Mouse (Mus musculus): ENCODE data around the gene Plekha6.

Plekha6 gene

DNA sequence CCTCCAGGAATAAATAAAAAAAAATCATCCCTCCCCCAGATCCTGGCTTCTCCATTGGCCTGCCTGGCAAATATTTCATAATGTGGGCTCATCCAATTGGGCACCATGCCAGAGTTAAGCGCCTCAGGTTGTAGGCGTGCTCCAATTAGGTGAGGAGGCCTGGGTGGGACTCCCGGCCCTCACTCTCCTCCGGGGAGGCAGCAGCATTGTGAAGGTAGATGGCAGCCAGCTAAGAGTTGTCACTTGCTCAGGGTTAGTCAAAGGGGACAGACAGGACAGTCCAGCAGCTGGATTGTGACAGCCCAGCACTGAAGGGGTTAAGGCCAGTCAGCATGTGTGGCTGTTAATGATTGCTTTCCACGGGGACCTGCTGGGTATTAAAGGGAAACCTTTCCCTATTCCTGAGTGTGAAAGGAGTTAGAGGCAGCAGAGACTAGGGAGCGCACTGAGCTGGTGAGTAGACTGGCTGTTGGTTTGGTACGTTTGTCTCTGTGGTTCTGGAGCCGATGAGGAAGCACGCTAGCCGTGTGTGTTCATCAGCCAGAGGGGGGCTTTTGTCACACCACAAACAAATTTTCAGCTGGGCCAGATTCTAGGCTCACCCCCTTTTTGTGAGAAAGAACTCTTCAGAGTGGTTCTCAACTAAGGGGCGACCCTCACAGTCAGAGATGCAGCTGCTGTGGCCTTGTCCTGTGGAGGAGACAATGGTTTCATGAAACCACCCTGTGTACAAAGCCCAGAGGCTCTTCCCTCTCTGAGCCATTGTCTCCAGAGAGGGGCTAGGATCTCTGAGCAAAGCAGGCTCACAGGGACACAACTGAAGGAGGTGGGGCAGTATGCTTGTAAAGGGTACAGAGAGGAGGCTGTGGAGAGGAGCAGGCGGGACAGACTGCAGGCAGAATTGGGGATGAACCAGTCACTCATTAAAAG is 81.9 kb downstream of the Plekha6 start:
- no peak for DNase-seq (ENCODE audit: low spot score)

DNA sequence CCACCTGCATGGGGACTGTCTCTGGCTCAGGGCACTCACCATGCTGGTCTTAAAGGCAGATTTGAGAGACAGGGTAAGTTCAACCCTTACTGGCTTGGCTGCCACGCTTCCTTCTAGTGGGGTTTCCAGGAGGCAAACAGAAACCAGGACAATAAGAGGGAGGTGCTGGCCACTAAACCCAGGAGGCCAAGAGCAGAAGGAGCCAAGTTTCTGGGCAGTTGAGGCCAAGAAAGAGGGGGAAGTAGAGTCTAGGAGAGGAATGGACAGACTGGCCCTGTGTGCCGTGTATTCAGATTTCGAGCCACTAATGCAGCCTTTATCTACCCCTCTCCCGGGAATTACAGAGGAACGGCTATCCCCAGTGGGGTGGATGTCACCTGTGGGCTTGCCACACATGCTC is 83.2 kb downstream of the Plekha6 start:
- DNase-seq (ENCODE audit: low spot score), result no peak

DNA sequence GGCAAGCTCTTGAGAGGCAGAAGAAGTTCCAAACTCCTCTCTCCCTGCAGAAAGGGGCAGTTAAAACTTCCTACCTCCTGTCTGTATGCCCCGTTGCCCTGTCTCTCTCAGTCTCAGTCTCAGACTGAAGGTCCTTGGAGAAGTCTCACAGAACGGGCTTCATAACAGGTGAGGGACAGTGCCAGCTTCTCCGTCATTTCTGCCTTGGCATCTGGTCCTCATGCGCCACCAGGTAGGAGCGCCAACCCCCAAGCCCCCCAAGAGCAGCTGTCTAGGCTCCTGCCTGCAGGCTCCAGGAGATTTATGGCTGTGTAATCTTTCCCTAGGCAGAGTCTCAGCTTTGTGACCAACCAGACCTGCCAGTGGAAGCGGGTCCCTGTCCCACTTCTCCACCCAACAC is 86.8 kb downstream of the Plekha6 start:
- no peak for DNase-seq (ENCODE audit: low spot score)

DNA sequence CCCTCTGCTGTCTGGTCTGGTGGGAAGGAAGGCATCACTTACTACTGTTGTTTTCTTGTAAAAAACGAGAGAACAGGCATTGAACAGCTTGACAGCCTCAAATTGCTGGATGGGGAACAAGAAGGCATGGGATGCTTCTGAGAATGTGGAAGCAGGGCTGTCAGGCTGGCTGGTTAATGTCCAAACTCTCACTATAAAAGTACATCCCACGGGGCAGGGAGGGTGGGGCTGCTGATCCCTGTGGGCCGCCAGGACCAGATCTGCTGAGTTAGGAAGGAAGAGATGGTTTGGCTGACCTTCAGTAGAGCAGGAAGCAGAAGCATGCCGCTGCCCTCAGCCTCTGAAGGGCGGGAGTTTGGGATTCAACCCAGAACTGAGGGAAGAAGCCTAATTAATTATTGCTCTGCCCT is 87.6 kb downstream of the Plekha6 start:
- DNase-seq (ENCODE audit: low spot score), result no peak

DNA sequence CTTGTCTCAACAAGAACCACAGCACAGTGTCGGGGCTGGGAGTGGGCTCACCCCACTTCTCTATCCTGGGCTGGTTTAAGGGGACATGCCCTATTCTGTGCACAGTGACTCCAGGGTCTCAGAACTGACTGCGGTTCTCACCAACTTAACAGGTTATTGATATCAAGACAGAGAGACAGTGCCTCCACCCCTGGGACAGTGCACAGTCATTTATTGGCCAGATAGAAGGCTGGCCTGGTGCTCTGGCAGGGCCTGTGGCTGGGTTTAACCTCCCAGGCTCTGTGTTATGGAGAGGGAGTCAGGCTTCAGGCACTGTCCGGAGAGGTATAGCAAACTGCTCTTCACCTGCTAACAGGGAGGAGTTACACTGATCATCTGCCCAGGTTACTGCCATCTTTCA is 88.2 kb downstream of the Plekha6 start:
- no peak for DNase-seq (ENCODE audit: low spot score)

DNA sequence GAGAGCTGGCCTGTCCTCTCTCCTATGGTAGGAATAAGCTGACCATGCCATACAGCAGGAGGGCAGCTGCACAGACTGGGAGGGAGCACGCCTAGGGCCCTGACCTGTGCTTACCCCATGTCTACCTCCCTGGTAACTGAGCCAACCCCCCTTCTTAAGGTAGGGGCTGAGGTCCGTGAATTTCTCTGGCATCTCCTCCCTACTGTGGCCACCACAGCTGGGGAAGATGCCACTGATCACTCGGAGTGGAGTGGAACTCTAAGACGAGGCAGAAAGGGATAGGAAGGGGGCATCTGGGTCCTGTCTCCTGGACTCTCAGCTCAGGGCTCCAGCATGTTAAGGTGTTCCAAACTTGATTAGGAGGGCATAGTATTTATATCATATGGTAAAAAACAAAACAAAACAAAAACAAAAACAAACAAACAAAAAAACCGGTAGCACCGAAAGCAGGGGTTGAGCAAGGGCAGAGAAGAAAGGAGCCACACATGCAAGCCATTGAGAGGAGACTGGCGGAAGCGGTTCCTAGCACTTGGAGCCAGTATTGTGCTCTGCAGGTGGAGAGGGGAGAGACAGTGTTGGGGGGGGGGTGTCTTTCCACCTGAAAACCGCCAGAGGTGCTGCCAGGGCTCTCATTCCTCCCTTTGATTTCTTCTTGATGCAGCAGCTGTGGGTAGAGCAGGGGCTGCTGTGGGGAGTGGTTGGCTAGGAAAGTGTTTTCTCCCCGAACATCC is 89.0 kb downstream of the Plekha6 start:
- no peak for DNase-seq (ENCODE audit: low spot score)

DNA sequence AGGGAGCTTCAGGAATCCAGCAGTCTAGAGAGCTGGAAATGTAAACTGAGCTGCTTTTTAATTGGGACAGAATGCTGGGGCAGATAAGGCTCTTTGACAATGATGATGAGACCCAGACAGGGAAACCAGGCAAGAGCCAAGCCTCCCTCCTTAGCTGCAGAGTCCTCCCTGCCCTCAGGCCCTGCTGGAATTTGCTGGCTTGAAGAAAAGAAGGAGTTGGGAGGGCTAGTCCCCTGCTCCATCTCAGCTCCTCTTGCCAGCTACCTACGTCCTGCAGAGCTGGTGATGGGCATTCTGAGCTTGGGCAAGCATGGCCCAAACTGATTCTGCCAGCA is 89.5 kb downstream of the Plekha6 start:
- DNase-seq (ENCODE audit: low spot score), result no peak

DNA sequence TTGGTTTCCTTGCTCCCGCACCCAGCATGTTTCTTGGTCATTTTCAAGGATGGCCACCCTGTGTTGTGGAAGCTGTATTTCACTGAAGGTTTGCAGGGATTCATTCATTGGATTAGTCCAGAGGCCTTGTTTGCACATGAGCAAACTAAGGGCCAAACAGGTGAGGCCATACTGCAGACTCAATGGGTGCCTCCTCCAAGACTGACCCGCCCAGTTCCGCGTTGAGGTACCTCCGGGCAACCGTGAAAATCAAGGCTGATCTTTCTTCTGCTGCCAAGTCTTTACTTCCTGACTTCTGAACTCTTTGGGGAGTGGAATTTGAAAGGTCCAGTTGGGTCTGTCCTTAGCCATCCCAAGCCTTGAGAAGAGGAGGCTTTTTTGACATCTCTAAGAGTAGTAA is 90.2 kb downstream of the Plekha6 start:
- no peak for DNase-seq (ENCODE audit: low spot score)

DNA sequence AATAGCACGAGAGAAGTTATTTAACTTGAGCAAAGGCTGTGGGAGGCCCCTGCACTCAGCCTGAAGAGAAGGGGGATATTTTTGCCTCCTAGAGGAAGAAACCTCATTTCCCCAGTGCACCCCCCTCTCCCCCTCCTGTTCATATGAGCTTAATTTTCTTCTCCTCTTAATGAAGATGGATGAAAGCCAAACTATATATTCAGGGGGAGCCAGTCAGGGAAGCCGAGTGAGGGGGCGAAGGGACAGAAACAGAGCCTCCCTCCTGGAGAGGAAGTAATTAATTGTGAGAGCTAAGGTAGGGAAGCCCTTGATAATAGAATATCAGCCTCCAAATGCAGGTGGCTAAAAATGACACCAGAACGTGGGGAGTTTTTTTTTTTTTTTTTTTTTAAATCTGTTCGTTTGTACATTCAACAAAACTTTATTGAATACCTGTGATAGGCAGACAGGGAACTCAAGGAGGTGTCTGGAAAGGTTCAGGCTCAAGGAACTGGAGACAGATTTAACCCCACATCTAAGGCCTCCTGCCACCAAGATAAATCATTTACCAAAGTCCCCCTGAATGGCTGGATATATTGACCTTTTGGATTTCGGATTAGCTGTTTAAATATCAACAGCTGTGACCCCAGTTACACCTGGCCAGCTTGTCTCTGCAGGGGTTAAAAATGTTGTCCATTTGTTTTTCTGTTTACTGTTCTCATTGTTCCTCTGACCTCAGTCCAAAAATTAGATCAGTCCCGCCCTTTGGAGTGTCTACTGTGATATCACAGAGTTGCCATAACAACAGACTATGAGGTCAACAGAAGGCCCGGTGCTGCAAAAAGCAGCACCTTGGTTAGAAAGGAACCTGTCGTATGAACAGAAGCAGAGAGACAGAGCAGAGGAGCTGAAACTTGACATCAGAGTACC is 91.1 kb downstream of the Plekha6 start:
- DNase-seq (ENCODE audit: low spot score), result no peak

DNA sequence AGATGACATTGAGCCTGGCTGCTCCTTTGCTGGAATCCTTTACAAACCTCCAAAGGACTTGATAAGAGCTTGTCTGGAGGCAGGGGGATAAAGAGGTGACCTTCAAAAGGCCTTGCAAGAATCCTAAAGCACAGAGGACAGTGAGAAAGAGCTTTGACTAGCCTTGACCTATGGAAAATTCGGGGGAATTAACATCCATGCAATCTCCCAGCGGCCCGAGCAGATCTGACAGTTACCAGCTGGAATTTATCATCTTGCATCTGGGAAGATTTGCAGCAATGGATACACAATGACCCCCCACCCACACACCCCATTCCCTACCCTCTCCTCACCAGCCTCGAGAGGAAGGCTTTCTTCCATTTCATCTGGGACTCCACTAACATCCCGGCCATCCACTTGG is 91.8 kb downstream of the Plekha6 start:
- no peak for DNase-seq (ENCODE audit: low spot score)

DNA sequence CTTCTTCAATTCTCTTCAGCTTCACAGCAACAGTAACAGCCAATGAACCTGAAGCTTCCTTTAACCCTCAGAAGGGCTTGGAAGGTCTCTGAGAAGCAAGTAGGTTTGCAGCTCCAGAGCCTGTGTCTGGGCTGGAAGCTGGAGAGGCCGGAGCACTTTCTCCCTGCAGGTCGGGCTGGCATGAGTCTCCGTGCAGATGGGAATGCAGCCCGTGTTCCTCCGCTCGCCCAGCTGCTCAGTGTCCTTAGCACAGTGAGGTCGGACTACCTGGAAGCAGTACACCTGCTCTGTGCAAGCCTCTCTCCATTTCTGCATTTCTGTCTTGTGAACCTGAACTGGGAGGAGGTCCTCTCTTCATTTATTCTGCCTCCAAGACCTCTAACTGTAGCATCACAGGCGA is 92.3 kb downstream of the Plekha6 start:
- DNase-seq (ENCODE audit: low spot score), result no peak

DNA sequence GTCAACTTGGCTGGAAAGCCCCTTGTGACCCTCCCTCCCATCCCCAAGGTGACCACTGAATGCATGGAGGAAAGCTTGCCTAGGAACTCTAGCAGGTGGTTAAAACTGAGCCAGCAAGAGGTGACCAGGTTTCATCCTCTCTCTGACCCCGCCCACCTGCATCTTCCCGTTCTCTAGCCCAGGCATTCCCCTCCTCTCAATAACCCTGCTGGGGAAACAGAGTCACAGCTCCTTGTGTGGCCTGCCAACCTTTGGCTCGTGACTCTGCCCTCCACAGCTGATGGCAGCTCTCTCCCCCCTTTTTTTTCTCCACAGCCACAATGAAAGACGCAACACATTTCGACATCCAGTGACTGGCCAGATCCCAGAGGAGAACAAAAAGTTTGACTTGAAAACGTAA is 94.7 kb downstream of the Plekha6 start:
- DNase-seq (ENCODE audit: low spot score), result no peak

DNA sequence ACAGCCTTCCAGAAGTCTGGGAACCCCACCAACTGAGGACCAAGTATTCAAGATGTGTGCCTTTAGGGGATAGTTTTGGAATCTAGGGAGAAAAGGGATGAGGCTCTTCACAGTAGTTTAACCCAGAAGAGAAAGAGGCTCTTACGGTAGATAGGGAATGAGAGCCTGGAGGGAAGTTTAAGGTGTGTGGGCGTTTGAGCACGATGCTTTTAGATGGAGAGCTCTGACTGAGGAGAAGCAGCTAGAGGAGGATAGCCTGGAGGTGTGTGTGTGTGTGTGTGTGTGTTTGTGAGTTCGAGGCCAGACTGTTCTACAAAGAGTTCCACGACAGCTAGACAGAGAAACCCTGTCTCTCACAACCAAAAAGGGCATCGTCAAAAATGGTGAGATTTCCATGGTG is 98.6 kb downstream of the Plekha6 start:
- DNase-seq (ENCODE audit: low spot score), result no peak

DNA sequence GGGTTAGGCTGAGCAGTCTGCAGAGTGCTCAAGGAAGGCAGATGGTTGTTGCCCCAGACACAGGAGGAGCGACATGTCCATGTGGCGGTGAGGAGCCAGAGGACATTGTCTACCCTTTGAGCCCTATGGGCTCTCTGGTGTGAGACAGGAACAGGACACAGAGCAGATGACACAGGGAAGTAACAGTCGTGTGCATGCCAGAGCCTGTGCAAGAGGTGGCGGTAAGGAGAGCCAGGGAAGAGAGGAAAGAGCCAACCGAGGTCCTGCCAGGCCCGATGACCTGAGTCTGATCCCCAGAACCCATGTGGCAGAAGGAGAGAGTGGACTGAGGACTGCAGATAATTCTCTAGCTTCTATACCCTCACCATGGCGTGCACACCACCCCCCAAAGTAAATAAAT is 99.1 kb downstream of the Plekha6 start:
- DNase-seq (ENCODE audit: low spot score), result no peak

DNA sequence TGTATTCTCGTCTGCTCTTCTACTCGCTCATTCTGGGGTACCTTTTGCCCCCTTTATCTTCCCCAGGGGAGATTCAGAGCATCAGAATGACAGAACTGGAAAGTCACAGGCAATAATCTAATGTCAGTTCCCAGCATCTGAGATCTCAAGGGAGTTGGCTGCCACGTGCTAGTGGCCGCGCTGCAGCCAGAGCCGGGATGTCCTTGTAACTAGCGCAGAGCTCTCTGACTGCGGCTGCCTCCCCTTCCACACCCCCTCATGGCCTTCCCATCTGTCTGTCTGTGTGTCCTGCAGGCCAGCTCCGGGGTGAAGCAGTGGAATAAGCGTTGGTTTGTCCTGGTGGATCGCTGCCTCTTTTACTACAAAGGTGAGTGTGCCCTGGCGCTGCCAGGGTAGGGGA is 100.4 kb downstream of the Plekha6 start:
- no peak for DNase-seq (ENCODE audit: low spot score)

DNA sequence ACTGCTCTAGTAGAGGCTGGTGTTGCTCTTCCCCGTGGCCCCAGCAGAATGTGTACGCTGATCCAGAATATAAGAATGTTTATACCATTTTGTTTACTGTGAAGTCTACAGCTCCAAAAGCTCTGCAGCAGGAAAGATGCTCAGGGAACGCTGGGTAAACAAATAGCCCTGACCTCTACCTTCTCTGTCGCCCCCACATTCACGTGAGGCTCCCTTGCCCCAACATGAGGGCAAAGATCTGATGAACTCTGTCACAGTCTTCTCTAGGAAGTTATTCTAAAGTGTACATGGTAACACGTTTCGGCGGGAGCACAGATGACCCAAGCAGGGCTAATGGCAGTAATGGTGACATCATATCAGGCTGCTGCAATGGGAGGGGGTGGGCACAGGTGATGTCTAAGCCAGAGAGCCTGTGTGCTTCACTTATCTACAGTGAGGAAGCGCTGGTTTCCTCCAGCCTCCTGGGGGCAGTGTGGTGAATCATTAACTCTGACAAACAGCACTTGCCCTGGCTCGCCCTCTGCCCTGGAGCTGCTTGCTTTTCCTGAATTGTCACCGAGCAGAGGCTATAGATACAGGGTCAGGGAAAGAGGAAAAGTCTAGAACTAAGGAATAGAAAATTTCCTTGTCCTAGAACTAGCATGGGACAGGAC is 101.2 kb downstream of the Plekha6 start:
- no peak for DNase-seq (ENCODE audit: low spot score)

DNA sequence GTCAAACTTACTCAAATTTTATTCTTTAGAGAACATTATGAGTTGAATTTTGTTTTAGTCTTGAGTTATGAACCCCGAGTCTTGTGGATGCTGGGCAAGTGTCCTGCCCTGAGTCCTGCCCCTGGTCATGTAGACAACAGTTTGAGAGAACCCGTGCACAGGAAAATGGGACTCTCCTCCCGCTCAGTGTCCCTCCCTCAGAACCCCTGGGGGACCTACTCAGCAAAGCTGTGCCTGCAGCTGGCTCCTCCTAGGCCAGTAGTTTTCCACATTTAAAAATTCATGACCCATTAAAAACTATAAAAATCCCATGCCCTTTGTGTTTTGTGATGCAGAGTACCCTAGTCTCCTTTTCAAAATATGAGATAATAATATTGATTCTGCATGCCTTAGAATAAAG is 103.1 kb downstream of the Plekha6 start:
- DNase-seq (ENCODE audit: low spot score), result no peak

DNA sequence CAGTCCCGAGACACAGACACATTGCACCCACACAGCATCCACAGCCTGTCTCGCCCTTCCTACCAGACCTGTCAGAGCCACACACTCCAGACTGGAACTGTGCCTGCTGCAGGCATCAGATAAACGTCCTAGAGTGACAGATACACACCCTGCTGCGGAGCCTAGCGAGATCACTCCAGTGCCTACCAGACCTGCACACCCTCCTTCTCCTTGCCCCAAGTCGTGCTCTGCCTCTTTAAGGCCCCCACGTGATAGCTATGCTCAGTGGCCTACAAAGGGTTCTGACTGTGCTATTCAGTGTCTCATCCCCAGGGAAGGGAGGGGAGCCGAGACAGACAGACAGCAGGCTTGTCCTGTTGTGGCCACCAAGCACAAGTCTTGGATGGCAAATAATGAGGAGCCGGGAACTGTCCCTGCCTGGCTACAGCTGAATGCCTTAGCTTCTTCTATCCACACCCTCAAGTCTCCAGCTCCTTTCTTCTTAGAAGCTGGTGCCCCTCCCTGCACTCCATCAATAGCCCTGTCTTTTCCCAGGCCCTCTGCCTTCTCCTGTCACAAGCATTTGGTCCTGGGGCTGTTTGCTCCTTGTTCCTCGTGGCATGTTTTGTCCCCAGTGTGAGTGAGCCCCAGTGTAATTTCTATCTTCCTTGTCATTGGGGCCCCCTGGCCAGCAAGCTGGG is 103.9 kb downstream of the Plekha6 start:
- DNase-seq (ENCODE audit: low spot score), result no peak

DNA sequence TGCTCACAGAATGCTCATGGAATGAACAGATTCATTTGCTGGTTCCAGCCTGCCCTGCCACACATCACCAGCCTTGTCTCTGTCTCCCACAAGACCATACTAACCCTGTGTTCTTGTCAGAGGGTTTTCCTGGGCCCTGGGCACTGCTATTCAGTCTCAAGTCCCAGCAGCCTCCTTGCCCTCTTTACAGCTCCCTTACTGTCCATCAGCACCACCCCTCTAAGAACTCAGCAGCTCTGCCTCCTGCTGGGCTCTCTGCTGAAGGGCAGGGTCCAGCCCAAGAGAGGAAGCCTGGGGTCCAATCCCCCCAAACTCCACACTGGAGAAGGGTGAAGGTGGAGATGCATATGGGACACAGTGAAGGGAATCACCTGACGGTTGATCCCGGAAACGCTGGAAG is 104.5 kb downstream of the Plekha6 start:
- no peak for DNase-seq (ENCODE audit: low spot score)

DNA sequence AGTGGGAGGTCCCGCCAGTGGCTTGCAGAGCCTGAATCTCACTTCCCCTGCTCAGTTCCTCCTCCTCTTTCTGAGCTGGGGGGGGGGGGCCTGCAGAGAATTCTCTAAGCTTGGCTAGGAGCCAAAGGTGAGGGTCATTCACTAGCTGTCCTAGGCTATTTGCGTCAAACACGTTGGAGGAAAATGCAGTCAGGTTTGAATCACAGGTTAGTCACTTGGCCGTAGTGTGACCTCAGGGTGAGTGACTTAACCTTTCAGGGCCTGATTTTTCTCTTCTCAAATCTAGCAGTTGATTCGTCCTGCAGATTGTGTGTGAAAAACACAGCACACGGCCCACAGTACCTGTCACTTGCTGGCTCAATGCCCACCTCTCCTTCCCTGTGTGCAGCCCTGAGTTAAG is 106.3 kb downstream of the Plekha6 start:
- DNase-seq (ENCODE audit: low spot score), result no peak

DNA sequence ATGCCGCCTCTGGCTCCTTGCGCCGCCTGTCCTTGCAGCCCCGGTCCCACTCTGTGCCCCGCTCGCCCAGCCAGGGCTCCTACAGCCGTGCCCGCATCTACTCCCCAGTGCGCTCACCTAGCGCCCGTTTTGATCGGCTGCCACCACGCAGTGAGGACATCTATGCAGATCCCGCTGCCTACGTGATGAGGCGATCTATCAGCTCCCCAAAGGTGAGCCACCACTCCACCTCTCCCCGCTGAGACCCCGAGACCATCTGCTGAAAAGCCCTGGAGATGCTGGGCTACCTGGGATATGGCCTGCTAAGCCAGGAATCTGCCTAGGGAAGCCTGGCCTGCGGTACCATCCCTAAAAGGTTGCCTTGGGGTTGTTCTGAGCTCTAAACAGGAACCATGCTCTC is 110.2 kb downstream of the Plekha6 start:
- DNase-seq (ENCODE audit: low spot score), result no peak

DNA sequence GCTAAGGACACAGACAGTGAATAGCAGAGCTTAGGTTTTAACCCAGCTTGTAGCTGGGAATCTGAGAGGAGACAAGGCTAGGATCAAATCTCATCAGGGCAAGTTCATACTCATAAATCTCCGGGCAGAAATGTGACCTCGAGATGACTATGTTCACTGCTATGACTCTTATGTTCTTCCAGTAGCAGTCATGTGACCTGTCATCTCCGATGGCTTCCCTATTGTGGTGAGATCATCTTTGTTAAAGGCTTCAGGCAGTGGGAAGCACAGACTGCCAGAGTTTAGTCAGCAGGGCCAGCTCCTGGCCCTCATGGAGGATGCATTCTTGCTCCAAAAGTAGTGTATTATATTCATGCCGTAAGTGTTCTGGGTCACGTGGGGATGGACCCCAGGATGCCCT is 113.0 kb downstream of the Plekha6 start:
- DNase-seq (ENCODE audit: low spot score), result no peak
